Mouse (Mus musculus) forebrain, embryonic 12.5 days (tissue): Measurements from ENCODE around the gene F9. TPM values are rescaled to one million over a fixed set of nuclear protein-coding genes. Genes with fewer than 3 reads are reported as not detected.
A peak's percentile ranks its signal among the peaks of the same experiment; 100 is the strongest.
"Not testable (repeated sequence)": the region's sequence is repeated elsewhere in the genome, so short reads cannot be mapped to it uniquely, and the experiment has no call there.

ENCODE experiments used
- ATAC-seq: fragments of 200-750 bp; cut with Nextera tagmentation; 2 replicates; pipeline ENCODE4 v1.8.0; 2017; ENCODE audit warnings: moderate TSS enrichment; ENCODE audit not compliant: low FRiP score
- H3K27ac ChIP-seq: fragments of 300-500 bp; sonication (generic); 2 replicates; pipeline ENCODE4 v1.5.1; 2016; ENCODE audit warnings: mild to moderate bottlenecking
- H3K27me3 ChIP-seq: fragments of 300-500 bp; sonication (generic); 2 replicates; pipeline ENCODE4 v1.6.1; 2016; ENCODE audit warnings: mild to moderate bottlenecking
- H3K36me3 ChIP-seq: fragments of 300-500 bp; sonication (generic); replicated peaks from 2 replicates; pipeline ENCODE4 v1.6.1; 2016; ENCODE audit warnings: mild to moderate bottlenecking
- H3K4me1 ChIP-seq: fragments of 300-500 bp; sonication (generic); 2 replicates; pipeline ENCODE4 v1.6.1; 2016
- H3K4me2 ChIP-seq: fragments of 300-500 bp; sonication (generic); 2 replicates; pipeline ENCODE4 v1.6.1; 2016; ENCODE audit warnings: mild to moderate bottlenecking, moderate library complexity
- H3K4me3 ChIP-seq: fragments of 300-500 bp; sonication (generic); replicated peaks from 2 replicates; pipeline ENCODE4 v1.5.1; 2016; ENCODE audit warnings: mild to moderate bottlenecking
- H3K9ac ChIP-seq: fragments of 300-500 bp; sonication (generic); 2 replicates; pipeline ENCODE4 v1.6.1; 2016; ENCODE audit warnings: mild to moderate bottlenecking
- H3K9me3 ChIP-seq: fragments of 300-500 bp; sonication (generic); 2 replicates; pipeline ENCODE4 v1.6.1; 2016
- WGBS: fragments of 180-500 bp; shearing (Covaris S2); methylation state at CpG from one replicate; pipeline ENCODE4 v1.1.7; 2016; 5-methylcytosine and 5-hydroxymethylcytosine counted together
- polyA plus RNA-seq: library from polyadenylated mRNA; unstranded; fragments of >200 nt; fragmentation: Nextera tagmentation; extraction: Ambion mirVana; gene quantifications from 2 replicates; pipeline ENCODE4 v1.2.1, GENCODE M21; 2016

The F9 gene
- not detected in 2 replicates for polyA plus RNA-seq

DNA sequence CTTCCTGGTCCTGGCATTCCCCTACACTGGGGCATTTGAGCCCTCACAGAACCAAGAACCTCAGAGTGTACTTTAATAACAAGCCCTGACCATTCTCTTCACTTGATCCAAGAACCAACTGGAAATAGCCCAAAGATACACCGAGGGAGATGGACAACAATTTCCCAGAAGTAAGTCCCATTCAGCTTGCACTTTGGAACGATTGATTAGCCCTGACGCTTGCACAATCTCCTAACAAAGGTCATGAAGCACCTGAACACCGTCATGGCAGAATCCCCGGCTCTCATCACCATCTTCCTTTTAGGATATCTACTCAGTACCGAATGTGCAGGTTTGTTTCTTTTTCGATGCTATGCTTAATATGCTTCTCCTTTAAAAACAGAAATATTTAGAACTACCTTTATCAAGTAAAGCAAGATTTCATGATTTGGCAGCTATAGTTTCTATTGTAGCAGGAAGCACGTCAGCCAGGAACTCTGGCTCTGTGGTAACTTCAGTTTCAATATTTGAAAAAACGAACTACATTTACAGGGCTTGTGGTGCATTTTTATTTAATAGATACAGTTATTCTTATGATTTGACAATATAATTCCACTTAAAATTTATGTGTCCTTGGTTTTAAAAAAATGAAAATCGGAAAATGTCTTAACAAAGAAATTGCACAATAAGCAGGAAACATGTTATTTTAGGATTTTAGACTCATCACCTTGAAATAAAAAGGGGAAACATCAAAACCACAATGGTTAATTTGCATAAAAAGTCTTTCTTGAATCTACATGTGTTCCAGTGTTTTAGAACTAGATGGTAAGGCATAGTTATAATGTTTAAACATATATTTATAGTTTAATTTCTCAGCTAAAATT is at the start of gene F9:
F9 (plus strand) TSS at position 244 of the 863 bp plus-strand sequence.
- WGBS = 86% methylated on average over 10 of the region's 10 CpGs
- Histone ChIP-seq H3K36me3 (no peaks in the 10 kb centered on the region), H3K9ac (no peak within 1 kb of the TSS), H3K9me3 (no peaks in the 10 kb centered on the region), H3K4me1 (no peaks in the 10 kb centered on the region), H3K27me3 (no peaks in the 10 kb centered on the region), H3K27ac (no peak within 1 kb of the TSS), H3K4me2 (no peak within 1 kb of the TSS), H3K4me3 (no peak within 1 kb of the TSS)
- ATAC-seq = no peak

DNA sequence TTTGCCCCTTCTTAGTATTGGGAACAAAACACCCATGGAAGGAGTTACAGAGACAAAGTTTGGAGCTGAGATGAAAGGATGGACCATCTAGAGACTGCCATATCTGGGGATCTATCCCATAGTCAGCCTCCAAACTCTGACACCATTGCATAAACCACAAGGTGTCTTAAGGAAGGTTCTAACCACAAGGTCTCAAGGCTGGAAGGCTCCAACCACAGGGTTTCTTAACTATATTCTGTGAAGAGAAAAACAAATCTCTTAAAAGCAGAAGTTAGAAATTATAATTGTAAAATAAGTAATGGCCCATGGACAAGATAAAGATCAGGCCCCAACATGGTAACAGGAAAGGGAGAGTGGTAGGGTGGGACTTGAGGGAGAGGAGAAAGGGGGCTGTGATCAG is 29.5 kb upstream of the F9 start:
- H3K4me3 ChIP-seq, H3K36me3 ChIP-seq, ATAC-seq: not testable (repeated sequence)

DNA sequence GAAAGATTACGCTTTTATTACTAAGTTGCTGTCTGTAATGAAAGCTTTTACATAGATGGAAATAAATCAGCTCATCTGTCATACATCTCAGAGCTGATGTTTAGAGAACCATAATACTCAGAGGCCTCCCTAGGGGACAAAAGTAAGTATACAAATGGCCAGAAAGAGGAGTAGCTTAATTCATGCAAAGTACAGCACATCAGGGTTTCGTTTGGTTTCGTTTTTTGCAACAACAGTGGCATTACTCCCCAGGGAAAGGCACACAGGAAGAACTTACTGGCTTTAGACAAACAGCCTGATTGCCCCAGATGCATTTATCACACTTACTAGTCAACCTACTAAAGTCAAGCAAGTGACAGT is 800 bp downstream of the F9 start:
- no peak for ATAC-seq
- Histone ChIP-seq H3K27me3 (no peaks in the 10 kb centered on the region), H3K4me1 (no peaks in the 10 kb centered on the region), H3K9me3 (no peaks in the 10 kb centered on the region), H3K9ac (no peak overlapping the region), H3K27ac (no peak overlapping the region), H3K36me3 (no peaks in the 10 kb centered on the region), H3K4me2 (no peak overlapping the region), H3K4me3 (no peak overlapping the region)
- WGBS = 77% methylated on average over 3 of the region's 3 CpGs

More for the DNA sequence above, 29.5 kb upstream of the F9 start:
- not testable (repeated sequence) for H3K9ac ChIP-seq, H3K4me2 ChIP-seq, H3K27ac ChIP-seq, H3K4me1 ChIP-seq, H3K9me3 ChIP-seq, H3K27me3 ChIP-seq

DNA sequence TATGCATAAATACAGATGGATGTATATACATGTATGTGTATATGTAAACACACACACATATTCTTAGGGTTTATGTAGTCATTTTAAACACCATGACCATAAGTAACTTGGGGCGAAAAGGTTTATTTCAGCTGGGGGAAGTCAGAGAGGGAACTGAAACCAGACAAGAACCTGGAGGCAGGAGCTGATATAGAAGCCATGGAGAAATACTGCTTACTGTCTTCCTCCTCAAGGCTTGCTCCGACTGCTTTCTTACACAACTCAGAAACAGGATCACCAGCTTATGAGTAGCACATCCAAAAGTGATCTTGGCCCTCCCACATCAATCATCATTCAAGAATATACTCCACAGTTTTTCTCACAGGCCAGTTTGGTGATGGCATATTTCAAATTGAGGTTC is 2.2 kb downstream of the F9 start:
- no peaks in the 10 kb centered on the region for H3K9me3 ChIP-seq
- no peak for ATAC-seq
- no peaks in the 10 kb centered on the region for H3K27me3 ChIP-seq
- no peak overlapping the region for H3K4me3 ChIP-seq
- no peaks in the 10 kb centered on the region for H3K4me1 ChIP-seq
- H3K36me3 ChIP-seq = no peaks in the 10 kb centered on the region
- no peak overlapping the region for H3K27ac ChIP-seq
- H3K9ac ChIP-seq = no peak overlapping the region
- 91% methylated on average over 2 of the region's 2 CpGs for WGBS
- no peak overlapping the region for H3K4me2 ChIP-seq

DNA sequence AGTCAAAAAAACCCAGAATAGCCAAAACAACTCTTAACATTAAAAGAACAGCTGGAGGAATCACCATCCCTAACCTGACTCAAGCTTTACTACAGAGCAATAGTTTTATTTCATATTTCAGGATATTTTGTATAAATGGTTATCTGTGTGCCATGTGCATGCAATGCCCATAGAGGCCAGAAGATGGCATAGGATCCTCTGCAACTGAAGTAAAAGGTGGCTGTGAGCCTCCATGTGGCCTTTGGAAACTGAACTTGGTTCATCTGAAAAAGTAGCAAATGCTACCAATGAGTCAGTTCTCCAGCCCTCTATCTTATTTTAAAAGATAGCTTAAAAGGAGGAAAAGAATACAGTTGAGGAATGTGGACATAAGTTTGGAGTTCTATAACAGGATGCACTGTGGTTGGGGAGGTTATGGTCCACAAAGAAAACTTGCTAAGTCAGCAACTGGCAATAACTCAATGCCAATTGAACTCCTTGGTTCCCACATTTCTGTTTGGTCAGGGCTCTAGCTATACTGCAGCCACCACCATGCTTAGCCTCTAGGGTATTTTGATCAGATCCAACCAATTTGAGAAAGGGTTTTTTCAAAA is 13.9 kb downstream of the F9 start:
- no peaks in the 10 kb centered on the region for H3K4me1 ChIP-seq
- H3K4me3 ChIP-seq = no peak overlapping the region
- H3K9me3 ChIP-seq = no peaks in the 10 kb centered on the region
- ATAC-seq = no peak
- H3K4me2 ChIP-seq = no peak overlapping the region
- H3K27ac ChIP-seq = no peak overlapping the region
- no peaks in the 10 kb centered on the region for H3K36me3 ChIP-seq
- H3K27me3 ChIP-seq = no peaks in the 10 kb centered on the region
- no peak overlapping the region for H3K9ac ChIP-seq

DNA sequence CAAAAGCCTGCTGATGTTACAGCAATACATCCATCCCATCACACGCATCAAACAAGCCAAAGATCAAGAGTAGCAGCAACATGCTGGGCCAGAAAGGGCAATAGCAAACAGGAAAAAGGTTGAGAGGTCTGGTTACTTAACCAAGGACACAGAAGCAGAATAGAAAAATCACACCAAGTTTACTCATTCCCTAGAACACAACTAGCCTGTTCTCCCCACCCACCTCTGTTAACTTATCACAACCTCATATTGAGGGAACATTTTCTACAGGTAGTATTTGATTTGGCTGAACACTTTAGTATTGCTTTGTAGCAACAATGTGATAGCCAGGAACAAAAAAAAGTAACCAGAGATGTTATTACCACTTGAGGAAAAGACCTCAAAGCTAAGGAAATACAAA is 15.3 kb downstream of the F9 start:
- H3K4me2 ChIP-seq = no peak overlapping the region

DNA sequence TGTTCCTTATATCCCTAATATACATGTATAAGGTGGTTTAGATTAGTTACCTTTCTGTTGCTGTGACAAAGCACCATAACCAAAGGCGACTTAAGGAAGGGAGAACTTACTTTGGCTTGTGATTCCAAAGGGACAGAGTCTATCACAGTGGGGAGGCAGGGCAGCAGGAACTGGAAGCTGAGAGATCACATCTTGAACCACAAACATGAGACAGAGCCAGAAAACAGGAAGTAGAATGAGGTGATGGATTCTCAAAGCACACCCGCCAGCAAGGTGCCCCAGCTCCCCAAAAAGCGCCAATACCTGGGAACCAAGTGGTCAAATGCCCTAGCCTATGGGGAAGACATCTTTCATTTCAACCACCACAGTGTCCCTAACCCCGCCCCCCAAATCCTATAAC is 21.7 kb downstream of the F9 start:
- no peaks in the 10 kb centered on the region for H3K27me3 ChIP-seq
- H3K4me1 ChIP-seq = no peaks in the 10 kb centered on the region
- no peak overlapping the region for H3K4me2 ChIP-seq
- ATAC-seq = no peak
- no peaks in the 10 kb centered on the region for H3K9me3 ChIP-seq
- WGBS = 85% methylated on average over 4 of the region's 4 CpGs
- no peak overlapping the region for H3K9ac ChIP-seq
- no peak overlapping the region for H3K27ac ChIP-seq
- no peak overlapping the region for H3K4me3 ChIP-seq
- H3K36me3 ChIP-seq = no peaks in the 10 kb centered on the region

More for the DNA sequence above, 15.3 kb downstream of the F9 start:
- Histone ChIP-seq H3K27me3 (no peaks in the 10 kb centered on the region), H3K9me3 (no peaks in the 10 kb centered on the region), H3K9ac (no peak overlapping the region), H3K4me1 (no peaks in the 10 kb centered on the region), H3K36me3 (no peaks in the 10 kb centered on the region), H3K4me3 (no peak overlapping the region), H3K27ac (no peak overlapping the region)
- no peak for ATAC-seq
- whole genome bisulfite sequencing = 80% methylated on average over 1 of the region's 1 CpGs

DNA sequence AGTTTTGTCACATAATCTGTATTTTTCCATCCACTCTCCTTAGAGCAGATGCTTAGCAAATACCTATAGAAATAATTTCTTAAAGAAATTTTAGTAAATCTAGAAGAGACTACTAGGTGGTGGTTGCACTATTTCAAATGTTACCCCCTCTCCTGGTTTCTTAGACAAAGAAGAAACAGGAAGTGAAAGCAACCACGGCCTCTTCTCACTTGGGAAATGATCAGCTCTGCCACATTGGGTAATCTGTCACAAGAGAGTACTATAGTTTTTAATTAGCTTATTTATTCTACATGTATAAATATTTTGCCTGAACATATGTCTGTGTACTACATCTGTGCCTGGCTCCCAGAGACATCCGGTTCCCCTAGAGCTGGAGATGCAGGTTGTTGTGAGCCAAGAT is 22.3 kb downstream of the F9 start:
- no peak overlapping the region for H3K4me3 ChIP-seq
- no peak overlapping the region for H3K27ac ChIP-seq
- H3K36me3 ChIP-seq = no peaks in the 10 kb centered on the region
- H3K4me1 ChIP-seq = no peaks in the 10 kb centered on the region
- H3K9me3 ChIP-seq = no peaks in the 10 kb centered on the region
- no peaks in the 10 kb centered on the region for H3K27me3 ChIP-seq
- no peak overlapping the region for H3K4me2 ChIP-seq
- ATAC-seq = no peak
- 85% methylated on average over 2 of the region's 2 CpGs for WGBS
- H3K9ac ChIP-seq = no peak overlapping the region

DNA sequence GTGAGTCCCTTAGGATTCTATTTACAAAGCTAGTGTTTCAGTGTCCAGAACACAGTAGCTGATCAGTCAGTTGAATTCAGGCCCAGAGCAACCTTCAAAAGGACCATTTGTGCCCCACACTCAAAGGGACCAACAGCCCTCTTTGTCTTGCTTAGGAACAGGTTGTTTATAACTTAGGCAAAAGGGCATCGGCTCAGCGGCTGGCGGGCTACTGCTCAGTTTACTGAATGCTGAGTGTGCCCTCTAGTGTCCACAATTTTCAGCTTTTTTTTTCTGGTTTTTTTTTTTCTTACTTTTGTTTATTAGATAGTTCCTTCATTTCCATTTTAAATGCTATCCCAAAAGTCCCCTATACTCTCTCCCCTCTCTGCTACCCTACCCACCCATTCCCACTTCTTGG is 27.4 kb downstream of the F9 start:
- Histone ChIP-seq H3K9ac (no peak overlapping the region), H3K4me3 (no peak overlapping the region), H3K9me3 (no peaks in the 10 kb centered on the region), H3K36me3 (no peaks in the 10 kb centered on the region), H3K27me3 (no peaks in the 10 kb centered on the region), H3K4me1 (no peaks in the 10 kb centered on the region), H3K27ac (no peak overlapping the region), H3K4me2 (no peak overlapping the region)
- ATAC-seq = no peak
- 22% methylated on average over 3 of the region's 3 CpGs for WGBS

DNA sequence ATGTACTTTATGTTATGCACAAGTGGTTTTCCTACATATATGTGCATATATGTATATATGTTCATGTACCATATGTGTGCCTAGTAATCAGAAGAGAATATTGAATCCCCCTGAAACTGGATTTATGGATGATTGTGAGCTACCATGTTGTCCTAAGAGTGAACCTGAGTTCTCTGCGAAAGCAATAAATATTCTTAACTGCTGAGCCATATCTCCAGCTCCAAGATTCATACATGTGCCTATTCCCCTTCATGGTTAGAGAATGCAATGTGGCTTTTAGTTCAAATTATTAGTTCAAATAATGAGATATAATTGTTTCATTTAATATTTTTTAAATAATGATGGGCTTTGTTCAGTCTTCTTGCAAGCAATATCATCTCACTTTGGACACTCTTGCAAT is 55.5 kb downstream of the F9 start:
- no peak overlapping the region for H3K4me2 ChIP-seq
- H3K9me3 ChIP-seq = no peaks in the 10 kb centered on the region
- no peak for ATAC-seq
- 96% methylated on average over 1 of the region's 1 CpGs for WGBS
- H3K36me3 ChIP-seq = no peaks in the 10 kb centered on the region
- H3K4me3 ChIP-seq = no peak overlapping the region
- no peaks in the 10 kb centered on the region for H3K27me3 ChIP-seq
- no peak overlapping the region for H3K9ac ChIP-seq
- no peak overlapping the region for H3K27ac ChIP-seq
- H3K4me1 ChIP-seq = no peaks in the 10 kb centered on the region

DNA sequence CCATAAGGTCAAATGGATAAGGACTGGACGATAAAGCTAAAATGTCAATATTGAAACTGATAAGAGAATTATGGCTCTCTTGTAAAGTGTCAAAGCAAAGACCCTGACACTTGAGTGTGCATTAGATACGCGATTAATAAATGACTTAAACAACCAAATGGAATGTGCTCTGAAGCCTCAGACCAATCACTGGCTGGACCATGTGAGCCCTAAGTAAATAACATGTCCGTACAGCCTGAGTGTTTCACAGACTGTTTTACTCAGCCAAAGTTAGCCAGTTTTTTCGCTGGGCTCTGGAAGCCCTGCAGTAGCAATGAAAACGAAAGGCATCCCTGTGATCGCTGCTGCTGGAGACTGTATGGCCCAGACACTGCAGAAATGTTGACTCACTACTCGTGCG is 55.9 kb downstream of the F9 start:
- no peak overlapping the region for H3K9ac ChIP-seq
- no peak for ATAC-seq
- no peak overlapping the region for H3K4me3 ChIP-seq
- H3K4me2 ChIP-seq = no peak overlapping the region
- H3K27me3 ChIP-seq = no peaks in the 10 kb centered on the region
- no peaks in the 10 kb centered on the region for H3K36me3 ChIP-seq
- no peak overlapping the region for H3K27ac ChIP-seq
- no peaks in the 10 kb centered on the region for H3K4me1 ChIP-seq
- no peaks in the 10 kb centered on the region for H3K9me3 ChIP-seq
- WGBS = 92% methylated on average over 9 of the region's 9 CpGs

DNA sequence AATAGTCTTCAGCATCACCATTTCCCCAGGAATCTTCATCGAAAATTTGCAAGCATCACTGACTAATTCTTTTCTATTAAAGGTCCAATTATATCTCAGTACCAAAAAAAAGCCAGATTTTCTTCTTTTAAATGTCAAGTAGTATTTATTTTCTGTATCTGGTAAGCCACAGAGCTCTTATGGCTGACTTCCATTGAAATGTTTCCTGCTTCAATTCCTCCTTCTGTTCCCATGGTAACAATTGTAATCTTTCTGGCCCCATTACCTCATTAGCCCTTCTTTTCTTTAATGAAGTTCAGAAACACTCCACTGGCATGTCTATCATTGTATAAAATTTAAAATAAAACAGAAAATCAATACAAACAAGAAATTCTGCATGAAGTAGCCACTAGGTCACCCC is 76.1 kb downstream of the F9 start:
- Histone ChIP-seq H3K9me3 (no peaks in the 10 kb centered on the region), H3K4me3 (no peak overlapping the region), H3K36me3 (no peaks in the 10 kb centered on the region), H3K9ac (no peak overlapping the region), H3K27me3 (no peaks in the 10 kb centered on the region), H3K4me1 (no peaks in the 10 kb centered on the region), H3K4me2 (no peak overlapping the region), H3K27ac (no peak overlapping the region)
- WGBS = 45% methylated on average over 1 of the region's 1 CpGs
- peak; percentile 44; the same call in 1 of the 2 replicates for ATAC-seq
